Mouse (Mus musculus): ENCODE data around the gene Iqgap1. TPM values are rescaled to one million over a fixed set of nuclear protein-coding genes. Genes with fewer than 3 reads are reported as not detected.

Gene Iqgap1
- polyA plus RNA-seq, 1 experiment from 2014 or later = 38.9 TPM

DNA sequence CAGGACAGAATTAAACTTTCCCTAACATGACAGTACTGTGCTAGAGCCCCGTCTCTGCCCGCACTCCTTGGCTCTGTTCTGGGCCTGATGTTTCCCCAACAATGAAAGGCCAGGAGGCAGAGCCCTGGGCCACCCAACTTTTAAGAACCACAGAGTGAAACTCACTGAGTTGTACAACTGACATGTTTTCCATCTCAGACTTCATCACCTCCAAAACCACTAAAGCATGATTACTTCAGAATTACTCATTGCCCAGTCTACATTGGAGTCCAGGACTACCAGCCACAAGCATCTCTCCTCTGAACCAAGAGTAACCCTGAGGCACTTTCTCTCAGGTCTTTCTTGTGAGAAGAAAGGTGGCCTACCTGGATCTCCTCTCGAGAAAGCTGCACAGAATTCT lies 83.1 kb downstream of the Iqgap1 start:
- Histone ChIP-seq H3K9ac (replicated peaks) (no peak overlapping the region), H3K36me3 (peaks cover 53% of the 10 kb centered on the region)

DNA sequence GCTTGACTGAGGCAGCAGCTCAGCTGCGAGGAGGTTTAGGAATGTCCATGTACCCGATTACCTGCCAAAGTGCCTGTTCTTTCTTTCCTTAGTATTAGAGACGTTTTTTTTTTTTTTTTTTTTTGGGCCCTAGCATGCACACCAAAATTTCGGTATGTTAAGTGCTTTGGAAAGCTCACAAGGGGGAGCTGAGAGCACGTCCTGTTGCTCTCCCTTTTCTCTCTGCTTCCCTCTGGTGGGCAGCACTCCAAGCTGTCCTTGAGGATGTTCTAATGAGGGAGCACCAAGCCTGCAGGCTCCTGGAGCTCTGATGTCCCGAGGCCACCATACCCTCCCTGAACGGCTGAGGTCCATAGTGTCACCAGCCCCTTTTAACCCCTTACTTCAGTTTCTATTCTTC lies 84.8 kb downstream of the Iqgap1 start:
- H3K36me3 ChIP-seq = peaks cover 57% of the 10 kb centered on the region
- WGBS = 36% methylated on average over 7 of the region's 7 CpGs
- ATAC-seq (ENCODE audit: insufficient number of reproducible peaks, insufficient read depth, low FRiP score, low TSS enrichment, low read depth) = 0 out of 2 replicates have a peak, but pooled peaks have one; percentile 20

More for the DNA sequence above, 83.1 kb downstream of the Iqgap1 start:
- ATAC-seq (ENCODE audit: insufficient number of reproducible peaks, insufficient read depth, low FRiP score, low TSS enrichment, low read depth) = no peak
- Histone ChIP-seq H3K4me1 (replicated peaks) (peaks cover 25% of the 10 kb centered on the region), H3K4me3 (replicated peaks) (no peak overlapping the region), H3K9me3 (no peaks in the 10 kb centered on the region), H3K27ac (no peak overlapping the region), H3K27me3 (no peaks in the 10 kb centered on the region), H3K4me2 (no peak overlapping the region)
- 89% methylated on average over 3 of the region's 3 CpGs for WGBS

DNA sequence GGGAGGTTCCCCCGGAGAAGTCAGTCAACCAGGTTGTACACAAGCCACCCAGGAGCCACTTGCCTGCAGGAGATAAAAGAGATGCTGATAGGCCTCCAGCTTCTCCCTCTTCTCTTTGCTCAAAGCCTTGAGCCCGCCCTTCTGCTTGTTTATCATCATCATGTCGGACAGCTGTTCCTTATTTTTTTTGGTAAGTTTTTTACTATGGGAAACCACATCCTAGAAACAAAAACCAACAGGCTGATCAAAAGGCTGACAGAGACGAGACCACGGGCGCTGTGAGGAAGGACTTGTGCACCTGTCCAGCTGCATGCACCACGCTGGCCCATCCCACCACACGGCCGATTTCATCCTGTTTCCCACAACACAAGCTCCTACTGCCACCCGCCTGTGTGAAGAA lies 89.6 kb downstream of the Iqgap1 start:
- H3K27ac ChIP-seq = no peak overlapping the region
- H3K9me3 ChIP-seq = no peaks in the 10 kb centered on the region
- no peaks in the 10 kb centered on the region for H3K27me3 ChIP-seq
- H3K4me2 ChIP-seq = no peak overlapping the region
- no peak for ATAC-seq (ENCODE audit: insufficient number of reproducible peaks, insufficient read depth, low FRiP score, low TSS enrichment, low read depth)
- 84% methylated on average over 10 of the region's 10 CpGs for WGBS
- no peaks in the 10 kb centered on the region for H3K4me1 ChIP-seq (replicated peaks)
- peaks cover 61% of the 10 kb centered on the region for H3K36me3 ChIP-seq
- no peak overlapping the region for H3K4me3 ChIP-seq (replicated peaks)
- H3K9ac ChIP-seq (replicated peaks) = no peak overlapping the region

More for the DNA sequence above, 84.8 kb downstream of the Iqgap1 start:
- Histone ChIP-seq H3K27me3 (no peaks in the 10 kb centered on the region), H3K9ac (replicated peaks) (no peak overlapping the region), H3K4me3 (replicated peaks) (no peak overlapping the region), H3K9me3 (no peaks in the 10 kb centered on the region), H3K4me2 (no peak overlapping the region), H3K4me1 (replicated peaks) (peaks cover 16% of the 10 kb centered on the region), H3K27ac (no peak overlapping the region)

DNA sequence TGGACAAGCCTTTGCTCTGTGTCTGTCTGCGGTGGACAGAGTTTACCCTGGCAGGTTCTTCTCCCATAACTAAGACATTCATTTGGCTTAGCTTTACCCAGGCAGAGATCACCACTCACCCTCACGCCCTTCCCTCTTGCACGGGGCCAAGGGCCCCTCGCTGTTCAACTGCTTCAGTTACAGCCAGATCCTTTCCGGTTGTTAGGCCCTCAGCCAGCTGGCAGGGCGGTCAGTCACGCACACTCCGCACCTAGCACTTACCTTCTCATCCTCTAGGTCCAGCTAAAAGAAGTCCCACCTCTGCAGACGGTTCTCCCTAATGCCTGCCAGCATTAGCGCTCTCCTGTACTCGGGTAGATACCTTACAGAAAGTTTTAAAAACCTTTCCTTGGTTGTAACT lies 92.8 kb downstream of the Iqgap1 start:
- H3K4me3 ChIP-seq (replicated peaks) = no peak overlapping the region
- H3K27me3 ChIP-seq = no peaks in the 10 kb centered on the region
- H3K4me1 ChIP-seq (replicated peaks) = no peaks in the 10 kb centered on the region
- ATAC-seq (ENCODE audit: insufficient number of reproducible peaks, insufficient read depth, low FRiP score, low TSS enrichment, low read depth) = no peak
- H3K27ac ChIP-seq = no peak overlapping the region
- H3K9me3 ChIP-seq = no peaks in the 10 kb centered on the region
- H3K36me3 ChIP-seq = peaks cover 54% of the 10 kb centered on the region
- H3K9ac ChIP-seq (replicated peaks) = no peak overlapping the region
- H3K4me2 ChIP-seq = no peak overlapping the region
- 81% methylated on average over 11 of the region's 11 CpGs for WGBS

DNA sequence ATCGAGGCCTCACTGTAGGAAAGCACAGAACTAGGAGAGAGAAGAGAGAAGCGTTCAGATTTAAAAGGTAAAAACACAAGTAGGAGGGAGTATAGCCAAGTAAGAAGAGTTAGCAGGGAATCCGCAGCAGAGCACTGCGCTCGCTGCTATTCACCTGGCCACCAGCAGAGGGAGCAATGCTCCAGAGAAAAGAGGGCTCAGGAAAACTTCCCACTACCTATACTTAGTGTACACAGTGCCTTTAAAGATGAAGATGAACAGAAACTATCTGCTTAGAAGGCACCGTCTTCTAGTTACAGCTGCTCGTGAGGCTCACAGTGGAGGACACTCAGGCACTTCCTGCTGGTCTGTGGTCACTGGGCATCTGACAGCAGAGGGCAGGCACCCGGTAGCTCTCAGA lies 96.1 kb downstream of the Iqgap1 start:
- H3K27me3 ChIP-seq = no peaks in the 10 kb centered on the region
- no peak overlapping the region for H3K4me2 ChIP-seq
- H3K9ac ChIP-seq (replicated peaks) = no peak overlapping the region
- WGBS = 30% methylated on average over 8 of the region's 8 CpGs
- H3K9me3 ChIP-seq = no peaks in the 10 kb centered on the region
- peak; percentile 52; the same call in 1 of the 2 replicates for ATAC-seq (ENCODE audit: insufficient number of reproducible peaks, insufficient read depth, low FRiP score, low TSS enrichment, low read depth)
- no peak overlapping the region for H3K4me3 ChIP-seq (replicated peaks)
- H3K27ac ChIP-seq = no peak overlapping the region
- H3K36me3 ChIP-seq = peaks cover 56% of the 10 kb centered on the region
- no peaks in the 10 kb centered on the region for H3K4me1 ChIP-seq (replicated peaks)

DNA sequence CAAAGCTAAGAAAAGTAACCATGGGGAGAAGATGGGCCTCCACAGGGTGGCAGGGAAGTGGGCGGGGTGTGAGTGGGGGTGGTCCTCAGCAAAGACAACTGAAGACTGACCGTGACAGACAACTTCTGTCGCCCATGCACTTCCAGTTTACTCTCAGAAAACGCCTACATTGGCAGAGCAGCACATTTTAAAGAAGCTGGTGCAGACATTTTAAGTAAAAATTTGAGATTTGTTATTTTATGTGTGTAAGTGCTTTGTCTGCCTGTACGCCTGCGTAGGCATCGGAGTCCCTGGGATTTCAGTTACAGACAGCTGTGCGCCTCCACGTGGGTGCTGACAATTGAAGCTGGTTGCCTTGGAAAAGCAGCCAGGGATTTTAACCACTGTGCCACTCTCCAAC lies 104.7 kb downstream of the Iqgap1 start:
- ATAC-seq (ENCODE audit: insufficient number of reproducible peaks, insufficient read depth, low FRiP score, low TSS enrichment, low read depth) = no peak
- Histone ChIP-seq H3K9ac (replicated peaks) (no peak overlapping the region), H3K27ac (no peak overlapping the region), H3K9me3 (no peaks in the 10 kb centered on the region), H3K4me2 (no peak overlapping the region), H3K36me3 (peaks cover 64% of the 10 kb centered on the region), H3K4me1 (replicated peaks) (peaks cover 15% of the 10 kb centered on the region), H3K4me3 (replicated peaks) (no peak overlapping the region), H3K27me3 (no peaks in the 10 kb centered on the region)
- 45% methylated on average over 9 of the region's 9 CpGs for WGBS

DNA sequence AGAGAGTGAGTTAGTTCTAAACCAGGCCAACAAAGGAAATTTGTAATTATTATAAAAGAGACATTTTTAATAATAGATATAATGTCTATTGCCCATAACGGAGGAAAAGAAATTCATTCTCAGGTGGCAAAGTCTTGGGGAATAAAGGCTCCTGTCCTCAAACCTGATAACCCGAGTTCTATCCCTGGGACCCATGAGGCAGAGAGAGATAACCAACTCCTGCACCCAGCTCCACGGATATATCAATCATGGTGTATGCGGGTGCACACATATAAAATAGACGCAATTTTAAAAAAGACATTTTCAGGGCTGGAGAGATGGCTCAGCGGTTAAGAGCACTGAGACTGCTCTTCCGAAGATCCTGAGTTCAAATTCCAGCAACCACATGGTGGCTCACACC lies 106.2 kb downstream of the Iqgap1 start:
- Histone ChIP-seq H3K36me3 (peaks cover 62% of the 10 kb centered on the region), H3K9ac (replicated peaks) (no peak overlapping the region), H3K4me2 (no peak overlapping the region), H3K4me1 (replicated peaks) (peaks cover 15% of the 10 kb centered on the region), H3K27me3 (no peaks in the 10 kb centered on the region), H3K9me3 (no peaks in the 10 kb centered on the region), H3K27ac (no peak overlapping the region), H3K4me3 (replicated peaks) (no peak overlapping the region)
- WGBS = 96% methylated on average over 7 of the region's 7 CpGs
- ATAC-seq (ENCODE audit: insufficient number of reproducible peaks, insufficient read depth, low FRiP score, low TSS enrichment, low read depth) = no peak

DNA sequence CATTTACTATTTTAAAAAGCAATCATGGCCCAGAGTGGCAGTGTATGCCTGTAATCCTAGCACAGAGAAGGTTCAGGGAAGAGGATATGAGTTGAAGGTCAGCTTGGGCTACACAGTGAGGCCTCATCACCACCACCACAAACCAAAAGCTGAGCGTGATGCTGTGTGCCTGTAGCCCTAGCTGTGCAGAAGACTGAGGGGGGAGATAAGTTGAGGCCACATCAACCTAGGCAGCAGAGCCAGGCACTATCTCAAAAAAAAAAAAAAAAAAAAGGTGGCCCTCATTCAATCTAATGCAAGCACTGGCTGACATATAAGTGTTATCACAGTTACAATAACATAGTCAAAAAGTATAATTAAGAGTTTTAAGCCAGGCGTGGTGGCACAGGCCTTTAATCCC lies 106.7 kb downstream of the Iqgap1 start:
- Histone ChIP-seq H3K36me3 (peaks cover 64% of the 10 kb centered on the region), H3K4me3 (replicated peaks) (no peak overlapping the region), H3K4me2 (no peak overlapping the region), H3K27ac (no peak overlapping the region), H3K9ac (replicated peaks) (no peak overlapping the region), H3K4me1 (replicated peaks) (peaks cover 15% of the 10 kb centered on the region), H3K9me3 (no peaks in the 10 kb centered on the region), H3K27me3 (no peaks in the 10 kb centered on the region)
- WGBS = 94% methylated on average over 2 of the region's 2 CpGs
- no peak for ATAC-seq (ENCODE audit: insufficient number of reproducible peaks, insufficient read depth, low FRiP score, low TSS enrichment, low read depth)

DNA sequence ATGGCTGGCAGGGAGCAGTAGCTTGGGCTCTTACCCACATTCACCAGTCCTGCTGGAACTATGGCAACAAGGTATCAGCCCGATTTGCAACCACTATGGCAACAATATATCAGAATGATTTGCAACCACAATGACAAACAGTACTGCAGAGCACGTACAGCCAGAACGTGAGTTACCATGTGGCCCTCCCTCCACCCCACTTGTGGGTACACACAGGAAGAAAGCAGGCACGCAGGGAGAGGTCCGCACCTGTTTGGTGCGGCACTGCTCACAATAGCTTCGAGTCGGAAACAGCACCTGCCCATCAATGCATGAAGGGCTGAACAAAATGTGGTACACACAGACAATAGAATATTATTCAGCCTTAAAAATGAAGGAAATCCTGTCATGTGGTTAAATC lies 107.3 kb downstream of the Iqgap1 start:
- Histone ChIP-seq H3K9me3 (no peaks in the 10 kb centered on the region), H3K36me3 (peaks cover 60% of the 10 kb centered on the region), H3K9ac (replicated peaks) (no peak overlapping the region), H3K4me2 (no peak overlapping the region), H3K27ac (no peak overlapping the region), H3K27me3 (no peaks in the 10 kb centered on the region), H3K4me1 (replicated peaks) (peaks cover 12% of the 10 kb centered on the region; the same call in 1 of the 2 replicates), H3K4me3 (replicated peaks) (no peak overlapping the region)
- no peak for ATAC-seq (ENCODE audit: insufficient number of reproducible peaks, insufficient read depth, low FRiP score, low TSS enrichment, low read depth)
- 85% methylated on average over 8 of the region's 8 CpGs for WGBS

DNA sequence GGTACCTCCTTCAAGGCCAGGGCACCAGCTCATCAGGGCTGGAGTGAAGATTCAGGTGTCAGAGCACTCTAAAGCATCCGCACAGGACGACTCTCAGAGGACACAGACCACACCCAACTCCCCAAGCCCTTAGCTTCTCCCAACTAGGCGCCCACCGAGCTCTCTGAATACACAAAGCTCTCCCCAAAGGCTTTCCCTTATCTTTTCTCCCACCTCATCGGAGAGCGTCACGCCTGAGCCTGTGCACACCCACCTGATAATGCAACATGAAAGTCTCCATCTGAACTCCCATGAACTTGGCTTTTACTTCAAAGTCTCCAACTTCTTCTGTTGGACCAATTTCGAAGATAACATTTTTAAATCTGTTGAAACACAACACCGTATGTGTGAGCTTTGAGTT lies 109.0 kb downstream of the Iqgap1 start:
- Histone ChIP-seq H3K36me3 (peaks cover 43% of the 10 kb centered on the region), H3K4me3 (replicated peaks) (no peak overlapping the region), H3K4me1 (replicated peaks) (no peaks in the 10 kb centered on the region), H3K27me3 (no peaks in the 10 kb centered on the region), H3K4me2 (no peak overlapping the region), H3K9me3 (no peaks in the 10 kb centered on the region), H3K27ac (no peak overlapping the region), H3K9ac (replicated peaks) (no peak overlapping the region)
- ATAC-seq (ENCODE audit: insufficient number of reproducible peaks, insufficient read depth, low FRiP score, low TSS enrichment, low read depth) = no peak
- 79% methylated on average over 9 of the region's 9 CpGs for WGBS

DNA sequence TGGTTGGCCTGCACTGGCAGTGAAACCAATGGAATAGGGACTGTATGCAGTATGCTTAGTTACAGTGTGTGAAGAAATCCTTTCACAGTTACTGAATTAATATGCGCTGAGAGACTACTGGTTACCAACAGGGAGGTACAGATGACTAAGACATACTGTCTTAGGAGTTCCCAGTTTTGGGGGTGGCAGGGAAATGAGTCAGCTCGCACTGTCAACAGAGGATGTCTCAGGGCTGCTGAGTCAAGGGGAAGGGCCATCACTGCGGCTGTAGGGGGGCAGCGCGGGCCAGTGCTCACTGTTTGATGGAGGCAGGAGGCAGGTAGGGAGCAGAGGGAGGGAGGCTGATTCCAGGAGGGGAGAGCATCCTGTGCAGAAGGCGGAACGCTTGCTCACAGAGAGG lies 110.5 kb downstream of the Iqgap1 start:
- WGBS = 95% methylated on average over 7 of the region's 7 CpGs
- Histone ChIP-seq H3K4me2 (no peak overlapping the region), H3K9me3 (no peaks in the 10 kb centered on the region), H3K9ac (replicated peaks) (no peak overlapping the region), H3K27me3 (no peaks in the 10 kb centered on the region), H3K27ac (no peak overlapping the region), H3K4me3 (replicated peaks) (no peak overlapping the region), H3K36me3 (peaks cover 30% of the 10 kb centered on the region), H3K4me1 (replicated peaks) (no peaks in the 10 kb centered on the region)
- no peak for ATAC-seq (ENCODE audit: insufficient number of reproducible peaks, insufficient read depth, low FRiP score, low TSS enrichment, low read depth)

DNA sequence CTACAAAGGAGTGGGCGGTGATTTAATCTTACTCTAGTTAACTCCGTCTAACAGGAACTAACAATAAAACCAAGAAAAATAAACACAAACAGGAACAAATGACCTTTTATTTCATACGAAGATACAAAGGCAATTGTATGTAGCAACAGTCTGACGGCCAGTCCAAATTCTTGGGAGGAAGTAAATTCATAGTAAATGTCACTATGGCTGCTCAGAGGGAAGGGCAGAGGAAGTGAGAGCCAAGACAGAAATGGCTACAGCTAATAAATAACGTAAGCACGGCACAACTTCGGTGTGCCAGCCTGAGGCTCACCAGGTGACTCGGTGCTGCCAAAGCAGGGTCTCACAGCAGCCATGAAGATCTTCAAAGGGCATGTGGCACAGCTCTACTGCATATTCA lies 114.3 kb downstream of the Iqgap1 start:
- Histone ChIP-seq H3K9me3 (no peaks in the 10 kb centered on the region), H3K27ac (no peak overlapping the region), H3K4me2 (no peak overlapping the region), H3K27me3 (no peaks in the 10 kb centered on the region), H3K36me3 (peaks cover 17% of the 10 kb centered on the region), H3K4me3 (replicated peaks) (no peak overlapping the region), H3K9ac (replicated peaks) (no peak overlapping the region), H3K4me1 (replicated peaks) (no peaks in the 10 kb centered on the region)
- WGBS = 74% methylated on average over 8 of the region's 8 CpGs
- no peak for ATAC-seq (ENCODE audit: insufficient number of reproducible peaks, insufficient read depth, low FRiP score, low TSS enrichment, low read depth)

All from limb, embryonic 12.5 days (tissue).